Mouse (Mus musculus): ENCODE data around the gene Ciapin1. TPM values are rescaled to one million over a fixed set of nuclear protein-coding genes. Genes with fewer than 3 reads are reported as not detected.

Gene Ciapin1
- polyA plus RNA-seq, 1 experiment: 22.9 TPM

DNA sequence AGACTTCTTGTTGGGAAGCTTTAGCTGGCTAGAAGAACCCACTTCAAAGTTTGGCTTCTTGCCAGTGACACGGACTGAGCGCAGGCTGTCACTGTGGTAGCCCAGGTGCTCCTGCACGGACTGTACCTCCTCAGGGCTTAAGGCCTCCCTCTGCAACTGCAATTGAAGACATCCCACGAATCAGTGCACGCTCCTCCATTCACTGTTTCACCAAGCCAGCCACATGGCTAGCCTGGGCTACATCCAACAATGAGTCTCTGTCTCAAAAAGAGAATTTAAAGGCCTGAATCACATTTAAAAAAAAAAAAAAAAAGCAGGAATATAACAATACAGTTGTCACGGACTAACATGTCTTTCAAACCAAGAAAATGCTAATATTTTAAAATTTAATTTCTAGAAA is 9.9 kb downstream of the Ciapin1 start:
- WGBS: 81% methylated on average over 6 of the region's 6 CpGs
- H3K4me3 ChIP-seq (replicated peaks; ENCODE audit: extremely low read depth, low read depth, low read length): no peak overlapping the region
- H3K4me1 ChIP-seq (ENCODE audit: control insufficient read depth, insufficient read depth, low read length): no peaks in the 10 kb centered on the region

DNA sequence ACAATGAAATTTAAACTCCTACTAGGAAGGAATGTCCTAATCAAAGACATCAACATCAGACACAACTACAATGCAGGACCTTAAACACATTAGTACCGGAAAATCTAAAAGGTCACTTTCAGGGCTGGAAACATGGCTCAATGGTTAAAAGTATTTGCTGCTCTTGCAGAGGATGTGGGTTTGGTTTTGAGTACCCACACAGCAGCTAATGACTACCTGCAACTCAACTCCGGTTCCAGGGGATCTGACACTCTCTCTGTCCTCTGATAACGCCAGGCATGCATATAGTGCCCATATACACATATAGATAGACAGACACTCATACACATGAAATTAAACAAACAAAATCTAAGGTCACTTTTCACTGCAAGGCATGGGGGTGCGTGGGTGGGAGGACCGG is 11.9 kb downstream of the Ciapin1 start:
- 93% methylated on average over 5 of the region's 5 CpGs for WGBS
- Histone ChIP-seq H3K4me3 (replicated peaks; ENCODE audit: extremely low read depth, low read depth, low read length) (no peak overlapping the region), H3K4me1 (ENCODE audit: control insufficient read depth, insufficient read depth, low read length) (no peaks in the 10 kb centered on the region)
- TF ChIP-seq POLR2A (IDR thresholded peaks at IDR 0.05; ENCODE audit: borderline replicate concordance, extremely low read depth, low read depth, low read length): no peak
- TF ChIP-seq CTCF (IDR thresholded peaks at IDR 0.05; ENCODE audit: insufficient read depth, low read length): no peak
- no peak for DNase-seq

More for the DNA sequence above, 9.9 kb downstream of the Ciapin1 start:
- TF ChIP-seq CTCF (IDR thresholded peaks at IDR 0.05; ENCODE audit: insufficient read depth, low read length) (no peak), POLR2A (IDR thresholded peaks at IDR 0.05; ENCODE audit: borderline replicate concordance, extremely low read depth, low read depth, low read length) (no peak)
- no peak for DNase-seq

DNA sequence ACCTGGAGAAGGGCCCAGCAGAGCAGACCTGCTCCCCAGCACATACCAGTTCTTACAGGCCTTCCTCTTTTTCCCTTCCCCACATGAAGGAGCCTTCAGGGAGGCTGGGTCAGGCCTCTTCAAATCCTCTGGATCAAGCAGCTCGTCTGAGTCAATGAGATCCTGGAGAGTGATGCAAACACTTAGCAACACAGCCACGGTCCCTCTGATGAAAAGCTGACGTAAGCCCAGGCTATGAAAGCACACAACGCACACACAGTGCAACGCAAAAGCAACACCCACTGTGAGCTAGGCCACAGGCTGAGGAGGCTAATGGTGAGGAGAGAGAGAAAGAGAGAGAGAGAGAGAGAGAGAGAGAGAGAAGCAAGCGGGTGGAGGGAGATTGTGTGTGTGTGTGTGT is 13.0 kb downstream of the Ciapin1 start:
- TF ChIP-seq CTCF (IDR thresholded peaks at IDR 0.05; ENCODE audit: insufficient read depth, low read length): no peak
- TF ChIP-seq POLR2A (IDR thresholded peaks at IDR 0.05; ENCODE audit: borderline replicate concordance, extremely low read depth, low read depth, low read length): no peak
- no peak for DNase-seq
- WGBS: 73% methylated on average over 6 of the region's 6 CpGs

DNA sequence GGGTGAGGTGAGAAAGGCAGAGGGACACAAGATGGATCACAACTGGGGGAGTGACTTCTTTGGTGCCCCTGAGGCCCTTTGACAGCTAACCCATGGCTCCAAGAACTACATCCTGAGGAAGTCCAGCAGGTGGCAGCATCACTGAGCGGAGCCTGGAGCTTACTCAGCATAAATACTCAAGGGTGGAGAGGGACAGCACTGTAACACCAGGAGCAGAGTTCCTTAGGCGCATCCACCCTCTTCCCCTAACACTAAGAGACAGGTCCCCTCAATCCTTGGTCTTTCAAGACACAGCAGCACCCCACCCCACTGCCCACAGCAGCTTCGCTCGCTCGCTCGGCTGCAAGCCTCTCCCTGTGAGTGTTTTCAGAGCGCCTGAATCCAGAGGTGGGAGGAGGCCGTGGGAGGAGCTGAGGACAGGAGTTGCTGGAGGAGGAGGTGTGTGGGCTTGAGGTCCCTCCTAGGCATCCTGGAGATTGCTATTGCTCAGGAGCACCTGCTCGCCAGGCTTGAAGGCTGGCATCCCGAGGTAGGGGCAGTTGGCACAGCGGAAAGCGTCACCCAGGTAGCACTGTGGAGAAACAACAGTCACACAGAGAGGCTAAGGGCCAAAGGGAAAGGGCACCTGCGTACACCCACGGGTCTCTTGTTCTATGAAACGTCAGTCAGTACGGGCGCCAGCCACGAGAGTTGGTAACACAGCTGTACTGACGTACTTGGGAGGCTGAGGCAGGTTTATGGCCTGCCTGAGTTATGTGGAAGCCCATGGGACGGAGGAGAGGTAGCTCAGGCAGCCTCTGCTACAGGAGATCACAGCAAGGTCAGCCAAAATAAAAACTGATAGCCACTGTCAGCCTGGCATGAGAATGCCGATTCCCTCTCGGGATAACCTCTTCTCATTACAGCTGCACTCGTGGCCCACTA is 15.3 kb downstream of the Ciapin1 start:
- 79% methylated on average over 23 of the region's 23 CpGs for WGBS
- Histone ChIP-seq H3K4me1 (ENCODE audit: control insufficient read depth, insufficient read depth, low read length) (no peaks in the 10 kb centered on the region), H3K4me3 (replicated peaks; ENCODE audit: extremely low read depth, low read depth, low read length) (no peak overlapping the region)
- peak; percentile 66 for DNase-seq
- TF ChIP-seq POLR2A (IDR thresholded peaks at IDR 0.05; ENCODE audit: borderline replicate concordance, extremely low read depth, low read depth, low read length) (no peak), CTCF (IDR thresholded peaks at IDR 0.05; ENCODE audit: insufficient read depth, low read length) (peak; percentile 86)

More for the DNA sequence above, 13.0 kb downstream of the Ciapin1 start:
- Histone ChIP-seq H3K4me1 (ENCODE audit: control insufficient read depth, insufficient read depth, low read length) (no peaks in the 10 kb centered on the region), H3K4me3 (replicated peaks; ENCODE audit: extremely low read depth, low read depth, low read length) (no peak overlapping the region)

DNA sequence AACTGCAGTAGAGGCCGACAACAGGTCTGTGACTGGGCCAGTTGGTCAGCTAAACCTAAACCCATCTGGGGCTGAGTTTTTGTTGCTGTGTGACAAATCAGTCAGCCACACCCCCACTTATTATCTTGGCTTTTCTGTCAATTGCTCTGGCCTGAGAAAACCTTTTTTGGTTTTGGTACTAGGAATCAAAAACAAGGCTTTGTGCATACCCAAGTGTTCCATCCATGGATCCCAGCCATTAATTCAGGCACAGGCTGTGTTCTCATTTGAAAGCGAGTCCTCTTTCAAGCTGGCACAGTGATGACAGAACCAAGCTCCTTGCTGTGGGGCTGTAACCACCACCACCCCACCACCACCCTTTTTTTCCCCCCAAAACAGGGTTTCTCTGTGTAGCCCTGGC is 16.8 kb downstream of the Ciapin1 start:
- Histone ChIP-seq H3K4me3 (replicated peaks; ENCODE audit: extremely low read depth, low read depth, low read length) (no peak overlapping the region), H3K4me1 (ENCODE audit: control insufficient read depth, insufficient read depth, low read length) (no peaks in the 10 kb centered on the region)
- TF ChIP-seq CTCF (IDR thresholded peaks at IDR 0.05; ENCODE audit: insufficient read depth, low read length): no peak
- no peak for TF ChIP-seq POLR2A (IDR thresholded peaks at IDR 0.05; ENCODE audit: borderline replicate concordance, extremely low read depth, low read depth, low read length)
- DNase-seq: no peak
- 95% methylated on average over 2 of the region's 2 CpGs for WGBS

DNA sequence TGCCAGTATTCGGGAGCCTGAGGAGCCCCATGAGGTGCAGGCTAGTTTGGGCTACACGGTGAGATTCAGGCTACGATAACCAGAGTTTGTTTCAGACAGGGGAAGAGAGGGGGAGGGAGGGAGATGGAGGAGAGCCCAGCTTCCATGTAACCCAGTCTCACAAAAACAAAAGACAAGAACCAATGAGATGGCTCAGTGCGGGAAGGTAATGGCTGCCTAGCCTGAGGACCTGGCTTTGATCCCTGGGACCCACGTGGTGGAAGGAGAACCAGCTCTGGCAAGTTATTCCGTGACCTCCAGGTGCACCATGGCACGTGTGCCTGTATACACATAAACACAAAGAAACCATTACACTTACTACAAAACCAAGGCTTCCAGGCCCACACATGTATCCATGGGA is 17.6 kb downstream of the Ciapin1 start:
- no peak overlapping the region for H3K4me3 ChIP-seq (replicated peaks; ENCODE audit: extremely low read depth, low read depth, low read length)
- WGBS: 89% methylated on average over 7 of the region's 7 CpGs
- DNase-seq: no peak
- TF ChIP-seq CTCF (IDR thresholded peaks at IDR 0.05; ENCODE audit: insufficient read depth, low read length): no peak
- no peaks in the 10 kb centered on the region for H3K4me1 ChIP-seq (ENCODE audit: control insufficient read depth, insufficient read depth, low read length)

DNA sequence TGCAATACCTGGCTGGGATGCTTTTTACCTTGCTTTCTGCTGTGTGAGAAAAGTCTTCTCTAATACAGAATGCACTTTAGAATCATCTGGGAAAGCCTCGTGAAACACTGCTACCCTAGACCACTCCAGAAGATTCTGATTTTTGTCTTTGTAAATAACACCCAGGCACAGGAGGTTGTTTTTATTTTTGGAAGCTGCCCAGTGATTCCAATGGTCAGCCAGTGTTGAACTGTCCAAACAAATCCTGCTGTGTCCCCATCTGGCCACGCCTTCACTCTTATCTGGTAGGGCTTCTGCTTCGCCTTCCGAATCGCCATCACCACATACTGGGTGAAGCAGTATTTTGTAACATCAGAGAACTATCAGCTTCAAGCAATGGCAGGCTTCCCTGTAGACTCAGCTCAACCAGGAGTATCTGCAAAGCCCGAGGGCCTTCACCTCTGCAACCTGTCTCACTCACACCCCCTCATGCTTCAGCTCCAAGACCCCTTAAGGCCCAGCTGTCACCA is 18.4 kb downstream of the Ciapin1 start:
- Histone ChIP-seq H3K4me3 (replicated peaks; ENCODE audit: extremely low read depth, low read depth, low read length) (no peak overlapping the region), H3K4me1 (ENCODE audit: control insufficient read depth, insufficient read depth, low read length) (no peaks in the 10 kb centered on the region)
- TF ChIP-seq POLR2A (IDR thresholded peaks at IDR 0.05; ENCODE audit: borderline replicate concordance, extremely low read depth, low read depth, low read length) (no peak), CTCF (IDR thresholded peaks at IDR 0.05; ENCODE audit: insufficient read depth, low read length) (no peak)
- WGBS: 68% methylated on average over 6 of the region's 6 CpGs
- no peak for DNase-seq

DNA sequence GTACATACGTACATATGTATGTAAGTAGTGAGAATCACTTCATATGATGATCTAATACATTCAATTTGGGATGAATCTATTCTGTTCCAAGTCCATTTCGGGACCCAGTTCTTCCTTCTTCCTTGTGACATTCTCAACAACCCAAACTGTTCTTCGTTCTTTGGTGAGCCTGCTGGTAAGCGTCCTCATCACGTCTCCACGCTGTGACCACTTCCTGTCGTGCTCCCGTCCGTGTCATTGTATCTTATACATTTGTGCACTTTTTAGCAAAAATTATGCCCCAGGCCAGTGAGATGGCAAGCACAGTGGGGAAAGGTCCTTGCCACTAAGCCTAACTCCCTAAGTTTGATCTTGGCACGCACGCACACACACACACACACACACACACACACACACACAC is 20.2 kb downstream of the Ciapin1 start:
- no peak for DNase-seq
- no peaks in the 10 kb centered on the region for H3K4me1 ChIP-seq (ENCODE audit: control insufficient read depth, insufficient read depth, low read length)
- 77% methylated on average over 11 of the region's 11 CpGs for WGBS
- H3K4me3 ChIP-seq (replicated peaks; ENCODE audit: extremely low read depth, low read depth, low read length): no peak overlapping the region
- TF ChIP-seq POLR2A (IDR thresholded peaks at IDR 0.05; ENCODE audit: borderline replicate concordance, extremely low read depth, low read depth, low read length) (no peak), CTCF (IDR thresholded peaks at IDR 0.05; ENCODE audit: insufficient read depth, low read length) (no peak)

DNA sequence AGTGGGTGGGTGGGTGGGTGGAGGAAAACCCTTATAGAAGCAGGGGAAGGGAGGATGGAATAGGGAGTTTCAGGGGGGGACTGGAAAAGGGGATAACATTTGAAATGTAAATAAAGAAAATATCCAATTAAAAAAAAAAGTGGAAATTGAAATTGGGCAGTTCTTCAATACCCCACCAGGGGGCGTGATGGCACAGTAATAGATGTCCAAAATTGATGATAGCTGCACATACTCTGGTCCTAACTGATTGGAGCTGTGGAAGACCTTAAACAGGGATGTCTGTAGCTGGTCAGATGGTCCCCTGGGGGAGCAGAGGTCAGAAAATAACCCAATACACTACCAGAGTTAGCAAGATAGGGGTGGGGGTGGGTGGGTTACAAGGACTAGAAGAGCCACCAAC is 23.6 kb downstream of the Ciapin1 start:
- Histone ChIP-seq H3K4me1 (ENCODE audit: control insufficient read depth, insufficient read depth, low read length) (0 out of 2 replicates have a peak, but pooled peaks cover 2% of the 10 kb centered on the region), H3K4me3 (replicated peaks; ENCODE audit: extremely low read depth, low read depth, low read length) (no peak overlapping the region)
- DNase-seq: no peak
- WGBS: 0% methylated on average over 1 of the region's 1 CpGs
- TF ChIP-seq CTCF (IDR thresholded peaks at IDR 0.05; ENCODE audit: insufficient read depth, low read length): 0 out of 2 replicates have a peak, but pooled peaks have one; percentile 20
- TF ChIP-seq POLR2A (IDR thresholded peaks at IDR 0.05; ENCODE audit: borderline replicate concordance, extremely low read depth, low read depth, low read length): no peak

DNA sequence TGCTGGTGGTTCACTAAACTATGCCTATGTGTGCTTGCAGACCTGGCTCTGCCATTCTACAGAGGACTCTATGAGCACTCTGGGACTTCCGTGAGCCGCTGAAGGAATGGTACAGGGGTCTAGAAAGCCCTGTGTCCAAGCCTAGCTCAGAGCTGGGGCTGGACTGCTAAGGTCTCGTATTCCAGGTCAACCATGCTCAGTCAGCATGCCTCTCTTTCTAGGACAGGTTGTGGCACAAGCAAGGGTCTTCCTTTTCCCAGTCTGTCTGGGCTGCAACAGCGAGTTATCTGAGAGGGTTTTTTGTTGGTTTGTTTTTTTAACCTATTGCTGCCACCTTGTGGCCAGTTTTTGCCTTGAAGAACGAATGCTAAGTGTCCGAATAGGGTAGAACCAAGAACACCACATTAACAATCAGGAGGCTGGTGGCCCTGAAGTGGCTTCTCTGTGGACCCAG is 25.5 kb downstream of the Ciapin1 start:
- 34% methylated on average over 6 of the region's 6 CpGs for WGBS

More for the DNA sequence above, 25.5 kb downstream of the Ciapin1 start:
- DNase-seq: peak; percentile 84
- Histone ChIP-seq H3K4me3 (replicated peaks; ENCODE audit: extremely low read depth, low read depth, low read length) (no peak overlapping the region), H3K4me1 (ENCODE audit: control insufficient read depth, insufficient read depth, low read length) (0 out of 2 replicates have a peak, but pooled peaks cover 2% of the 10 kb centered on the region)
- TF ChIP-seq POLR2A (IDR thresholded peaks at IDR 0.05; ENCODE audit: borderline replicate concordance, extremely low read depth, low read depth, low read length) (no peak), CTCF (IDR thresholded peaks at IDR 0.05; ENCODE audit: insufficient read depth, low read length) (peak; percentile 38; the same call in 1 of the 2 replicates)

Measured in lung, adult 2 months (tissue).